Mouse (Mus musculus) stomach, embryonic 16.5 days (tissue): ENCODE results near the gene Alk. TPM values are rescaled to one million over a fixed set of nuclear protein-coding genes. Genes with fewer than 3 reads are reported as not detected.

ENCODE experiments used
- ATAC-seq: fragments of 200-750 bp; cut with Nextera tagmentation; 2 replicates; pipeline ENCODE4 v1.8.0; 2017; ENCODE audit warnings: moderate number of reproducible peaks, moderate TSS enrichment; ENCODE audit not compliant: insufficient read depth, low FRiP score
- H3K27ac ChIP-seq: fragments of 300-500 bp; sonication (generic); 2 replicates; pipeline ENCODE4 v1.5.1; 2014; ENCODE audit warnings: low read length
- H3K27me3 ChIP-seq: fragments of 300-500 bp; sonication (generic); 2 replicates; pipeline ENCODE4 v1.6.1; 2014; ENCODE audit warnings: low read length, control low read depth, mixed read lengths; ENCODE audit not compliant: control insufficient read depth, insufficient read depth
- H3K36me3 ChIP-seq: fragments of 300-500 bp; sonication (generic); 2 replicates; pipeline ENCODE4 v1.6.1; 2014; ENCODE audit warnings: low read length; ENCODE audit not compliant: control insufficient read depth, insufficient read depth
- H3K4me1 ChIP-seq: fragments of 300-500 bp; sonication (generic); 2 replicates; pipeline ENCODE4 v1.6.1; 2014; ENCODE audit warnings: low read length, control low read depth, mixed read lengths; ENCODE audit not compliant: control insufficient read depth, insufficient read depth
- H3K4me2 ChIP-seq: fragments of 300-500 bp; sonication (generic); 2 replicates; pipeline ENCODE4 v1.6.1; 2014; ENCODE audit warnings: low read depth, low read length, mixed read lengths
- H3K4me3 ChIP-seq: fragments of 300-500 bp; sonication (generic); replicated peaks from 2 replicates; pipeline ENCODE4 v1.5.1; 2014; ENCODE audit warnings: mild to moderate bottlenecking, low read length
- H3K9ac ChIP-seq: fragments of 300-500 bp; sonication (generic); 2 replicates; pipeline ENCODE4 v1.6.1; 2014; ENCODE audit warnings: low read length
- H3K9me3 ChIP-seq: fragments of 300-500 bp; sonication (generic); replicated peaks from 2 replicates; pipeline ENCODE4 v1.6.1; 2016; ENCODE audit warnings: low read length, control low read depth; ENCODE audit not compliant: control insufficient read depth
- WGBS: fragments of 180-500 bp; shearing (Covaris S2); extraction: QIAGEN DNeasy Blood & Tissue Kit; methylation state at CpG from one replicate; pipeline ENCODE4 v1.1.7; 2014; 5-methylcytosine and 5-hydroxymethylcytosine counted together
- polyA plus RNA-seq: library from polyadenylated mRNA; unstranded; fragments of >200 nt; fragmentation: Nextera tagmentation; extraction: Ambion mirVana; gene quantifications from 2 replicates; pipeline ENCODE4 v1.2.1, GENCODE M21; 2015

Alk gene
- polyA plus RNA-seq, 1 experiment from 2014 or later = 1.5 TPM

GRCm38 (mm10) chr17:72560771-72561170 lies 43.7 kb downstream of the Alk start:
- Histone ChIP-seq H3K4me3 (no peak overlapping the region), H3K9ac (no peak overlapping the region), H3K27me3 (no peaks in the 10 kb centered on the region), H3K27ac (no peak overlapping the region), H3K4me1 (no peaks in the 10 kb centered on the region), H3K9me3 (no peaks in the 10 kb centered on the region), H3K4me2 (no peak overlapping the region), H3K36me3 (no peaks in the 10 kb centered on the region)
- ATAC-seq = no peak
- 64% methylated on average over 1 of the region's 1 CpGs for WGBS

- ATAC-seq = no peak
- H3K27me3 ChIP-seq = no peaks in the 10 kb centered on the region
- H3K4me2 ChIP-seq = no peak overlapping the region
- no peaks in the 10 kb centered on the region for H3K36me3 ChIP-seq
- no peak overlapping the region for H3K9ac ChIP-seq
- no peaks in the 10 kb centered on the region for H3K9me3 ChIP-seq
- H3K27ac ChIP-seq = no peak overlapping the region
- no peak overlapping the region for H3K4me3 ChIP-seq
- H3K4me1 ChIP-seq = no peaks in the 10 kb centered on the region
- WGBS = 68% methylated on average over 6 of the region's 6 CpGs
Measured at GRCm38 (mm10) chr17:72557029-72557735, 47.2 kb downstream of the Alk start.

- Histone ChIP-seq H3K27me3 (no peaks in the 10 kb centered on the region), H3K27ac (no peak overlapping the region), H3K9me3 (no peaks in the 10 kb centered on the region), H3K4me2 (no peak overlapping the region), H3K4me3 (no peak overlapping the region), H3K9ac (no peak overlapping the region), H3K4me1 (no peaks in the 10 kb centered on the region), H3K36me3 (no peaks in the 10 kb centered on the region)
- 88% methylated on average over 4 of the region's 4 CpGs for WGBS
- no peak for ATAC-seq
Measured at GRCm38 (mm10) chr17:72546274-72546673, 58.2 kb downstream of the Alk start.

GRCm38 (mm10) chr17:72535304-72535703 lies 69.1 kb downstream of the Alk start:
- Histone ChIP-seq H3K9me3 (no peaks in the 10 kb centered on the region), H3K36me3 (no peaks in the 10 kb centered on the region), H3K9ac (no peak overlapping the region), H3K27me3 (no peaks in the 10 kb centered on the region), H3K4me2 (no peak overlapping the region), H3K27ac (no peak overlapping the region), H3K4me3 (no peak overlapping the region), H3K4me1 (no peaks in the 10 kb centered on the region)
- ATAC-seq = no peak
- WGBS = 89% methylated on average over 6 of the region's 6 CpGs

- Histone ChIP-seq H3K4me1 (no peaks in the 10 kb centered on the region), H3K36me3 (no peaks in the 10 kb centered on the region), H3K9me3 (no peaks in the 10 kb centered on the region), H3K27me3 (no peaks in the 10 kb centered on the region), H3K4me2 (no peak overlapping the region), H3K27ac (no peak overlapping the region), H3K4me3 (no peak overlapping the region), H3K9ac (no peak overlapping the region)
- ATAC-seq = no peak
- WGBS = 75% methylated on average over 6 of the region's 6 CpGs
Measured at GRCm38 (mm10) chr17:72532266-72532665, 72.2 kb downstream of the Alk start.

GRCm38 (mm10) chr17:72528481-72528880 lies 75.9 kb downstream of the Alk start:
- Histone ChIP-seq H3K4me1 (no peaks in the 10 kb centered on the region), H3K9me3 (no peaks in the 10 kb centered on the region), H3K27me3 (no peaks in the 10 kb centered on the region), H3K4me2 (no peak overlapping the region), H3K9ac (no peak overlapping the region), H3K4me3 (no peak overlapping the region), H3K36me3 (no peaks in the 10 kb centered on the region), H3K27ac (no peak overlapping the region)
- 88% methylated on average over 8 of the region's 8 CpGs for WGBS
- no peak for ATAC-seq

GRCm38 (mm10) chr17:72527481-72527880 lies 76.9 kb downstream of the Alk start:
- no peaks in the 10 kb centered on the region for H3K4me1 ChIP-seq
- no peak overlapping the region for H3K27ac ChIP-seq
- H3K27me3 ChIP-seq = no peaks in the 10 kb centered on the region
- 67% methylated on average over 5 of the region's 5 CpGs for WGBS
- H3K4me3 ChIP-seq = no peak overlapping the region
- no peak for ATAC-seq
- H3K36me3 ChIP-seq = no peaks in the 10 kb centered on the region
- H3K9ac ChIP-seq = no peak overlapping the region
- no peak overlapping the region for H3K4me2 ChIP-seq
- H3K9me3 ChIP-seq = no peaks in the 10 kb centered on the region

GRCm38 (mm10) chr17:72526356-72526755 lies 78.1 kb downstream of the Alk start:
- no peak for ATAC-seq
- Histone ChIP-seq H3K36me3 (no peaks in the 10 kb centered on the region), H3K9ac (no peak overlapping the region), H3K4me2 (no peak overlapping the region), H3K9me3 (no peaks in the 10 kb centered on the region), H3K27me3 (no peaks in the 10 kb centered on the region), H3K27ac (no peak overlapping the region), H3K4me3 (no peak overlapping the region), H3K4me1 (no peaks in the 10 kb centered on the region)
- 72% methylated on average over 4 of the region's 4 CpGs for WGBS

GRCm38 (mm10) chr17:72524839-72525238 lies 79.6 kb downstream of the Alk start:
- no peak for ATAC-seq
- H3K27me3 ChIP-seq = no peaks in the 10 kb centered on the region
- no peak overlapping the region for H3K27ac ChIP-seq
- H3K4me3 ChIP-seq = no peak overlapping the region
- H3K9me3 ChIP-seq = no peaks in the 10 kb centered on the region
- H3K36me3 ChIP-seq = no peaks in the 10 kb centered on the region
- no peak overlapping the region for H3K9ac ChIP-seq
- 90% methylated on average over 3 of the region's 3 CpGs for whole genome bisulfite sequencing
- no peak overlapping the region for H3K4me2 ChIP-seq
- H3K4me1 ChIP-seq = no peaks in the 10 kb centered on the region
